Mouse (Mus musculus): ENCODE data around the gene Mpdu1. TPM values are rescaled to one million over a fixed set of nuclear protein-coding genes. Genes with fewer than 3 reads are reported as not detected.
"Not testable (repeated sequence)": the region's sequence is repeated elsewhere in the genome, so short reads cannot be mapped to it uniquely, and the experiment has no call there.

Mpdu1 gene
- total RNA-seq, 4 experiments from 2014 or later = 59.3 to 68.7 (median 61.4) TPM

- DNase-seq (ENCODE audit: low spot score in 2 of 2) = no peak
Observed at GRCm38 (mm10) chr11:69665457-69665960, 3.1 kb upstream of the Mpdu1 start.

- DNase-seq (ENCODE audit: low spot score in 2 of 2) = no peak
Observed at GRCm38 (mm10) chr11:69664841-69665240, 2.4 kb upstream of the Mpdu1 start.

- DNase-seq (ENCODE audit: low spot score in 2 of 2) = no peak
Observed at GRCm38 (mm10) chr11:69663795-69664194, 1.4 kb upstream of the Mpdu1 start.

GRCm38 (mm10) chr11:69662967-69663671, 677 bp upstream of the Mpdu1 start:
- DNase-seq (ENCODE audit: low spot score in 2 of 2) = no peak

- DNase-seq (ENCODE audit: low spot score in 2 of 2) = no peak
Observed at GRCm38 (mm10) chr11:69661221-69661881, 1.1 kb downstream of the Mpdu1 start.

- no peak for DNase-seq (ENCODE audit: low spot score in 2 of 2)
Observed at GRCm38 (mm10) chr11:69657462-69657881, 5.0 kb downstream of the Mpdu1 start.

GRCm38 (mm10) chr11:69656617-69657461, 5.6 kb downstream of the Mpdu1 start:
- no peak for DNase-seq (ENCODE audit: low spot score in 2 of 2)

- DNase-seq (ENCODE audit: low spot score in 2 of 2) = no peak
Observed at GRCm38 (mm10) chr11:69656065-69656455, 6.4 kb downstream of the Mpdu1 start.

GRCm38 (mm10) chr11:69655264-69656064, 7.0 kb downstream of the Mpdu1 start, which contains the start of gene Sox15:
Gene Sox15 (plus strand): TSS chr11:69655314.
- DNase-seq (ENCODE audit: low spot score in 2 of 2) = peak in 1 of 2 experiments; percentile 62

GRCm38 (mm10) chr11:69654760-69655159, 7.7 kb downstream of the Mpdu1 start:
- DNase-seq (ENCODE audit: low spot score in 2 of 2) = no peak

- no peak for DNase-seq (ENCODE audit: low spot score in 2 of 2)
Observed at GRCm38 (mm10) chr11:69653399-69653798, 9.0 kb downstream of the Mpdu1 start.

- no peak for DNase-seq (ENCODE audit: low spot score in 2 of 2)
Observed at GRCm38 (mm10) chr11:69645860-69646259, 16.6 kb downstream of the Mpdu1 start.

- DNase-seq (ENCODE audit: low spot score in 2 of 2) = no peak
Observed at GRCm38 (mm10) chr11:69635471-69635870, 27.0 kb downstream of the Mpdu1 start.

- peak in 1 of 2 experiments; percentile 48 for DNase-seq (ENCODE audit: low spot score in 2 of 2)
Observed at GRCm38 (mm10) chr11:69633128-69633866, 29.1 kb downstream of the Mpdu1 start.

GRCm38 (mm10) chr11:69632284-69633089, 30.0 kb downstream of the Mpdu1 start, which contains the start of gene Fxr2:
Gene Fxr2 (plus strand): TSS chr11:69632990.
- peak; percentile 99 to 100 for DNase-seq (ENCODE audit: low spot score in 2 of 2)

- no peak for DNase-seq (ENCODE audit: low spot score in 2 of 2)
Observed at GRCm38 (mm10) chr11:69629802-69630201, 32.6 kb downstream of the Mpdu1 start.

GRCm38 (mm10) chr11:69628286-69628685, 34.2 kb downstream of the Mpdu1 start:
- DNase-seq (ENCODE audit: low spot score in 2 of 2) = peak in 1 of 2 experiments; percentile 61

- DNase-seq (ENCODE audit: low spot score in 2 of 2) = not testable (repeated sequence)
Observed at GRCm38 (mm10) chr11:69624339-69624738, 38.1 kb downstream of the Mpdu1 start.

- DNase-seq (ENCODE audit: low spot score in 2 of 2) = no peak
Observed at GRCm38 (mm10) chr11:69623006-69623405, 39.4 kb downstream of the Mpdu1 start.
